In the genomic region with DNA sequence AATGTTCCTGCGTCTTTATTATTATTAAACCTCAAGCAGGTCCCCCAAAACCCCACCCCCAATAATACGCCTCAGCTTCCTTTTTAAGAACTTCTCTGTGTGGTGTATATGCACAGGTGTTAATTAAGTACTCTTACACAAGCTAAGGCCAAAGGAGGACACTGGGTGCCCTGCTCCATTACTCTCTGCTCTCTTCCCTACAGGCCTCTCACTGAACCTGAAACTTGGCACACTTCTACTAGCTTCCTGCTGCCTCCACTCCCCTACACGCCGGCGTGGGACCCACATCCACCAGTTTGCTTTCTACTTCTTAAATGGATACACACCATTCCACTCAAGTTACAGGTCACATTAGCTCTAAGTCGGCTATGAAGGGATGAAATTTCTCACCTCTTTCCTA, we compare ENCODE assay signal across 7 mouse cellular contexts.
"Had no signal": no experiment of that assay in that cellular context is flagged by ENCODE, and none has a peak within 500 bp of the region (broad histone marks: within the 10 kb centered on the region; RNA-seq: fewer than 3 reads in every experiment).

No protein-coding gene starts in this region.

- DNase-seq: left cerebral cortex, postnatal 4 days; lung, postnatal 4 days; retina, postnatal 1 day; right cerebral cortex, postnatal 4 days; spleen, adult 18-20 months; thymus, adult 2 months; thymus, postnatal 25 days had no signal
